Mouse (Mus musculus) cerebellum, adult 2 months (tissue): ENCODE results near the gene BC147527.
"Not testable (repeated sequence)": the region's sequence is repeated elsewhere in the genome, so short reads cannot be mapped to it uniquely, and the experiment has no call there.

ENCODE experiments used
- CTCF ChIP-seq: fragments of 200-500 bp; IDR thresholded peaks from 2 replicates; pipeline ENCODE4 v1.5.1; 2011; ENCODE audit warnings: low read depth, mild to moderate bottlenecking, control low read depth, low read length, moderate library complexity, borderline replicate concordance; ENCODE audit not compliant: insufficient read depth
- POLR2A ChIP-seq: fragments of 200-500 bp; IDR thresholded peaks from 2 replicates; pipeline ENCODE4 v1.6.1; 2011; ENCODE audit warnings: low read length, control low read depth, borderline replicate concordance; ENCODE audit not compliant: insufficient read depth

GRCm38 (mm10) chr13:120251208-120251924, 48.8 kb upstream of the BC147527 start:
- TF ChIP-seq CTCF, POLR2A: not testable (repeated sequence)
